Mouse (Mus musculus) left cerebral cortex, adult 9 months (tissue): ENCODE data around the gene Prmt1.
A peak's percentile ranks its signal among the peaks of the same experiment; 100 is the strongest.

Source experiments
- DNase-seq, 2 experiments: peaks; one replicate each; pipeline ENCODE4 v3.0.0; 2022; ENCODE audit warnings: low spot score in 2 of 2

Prmt1 gene

GRCm38 (mm10) chr7:44981539-44981938 lies 4.8 kb downstream of the Prmt1 start:
- no peak for DNase-seq

- no peak for DNase-seq
These were observed 8.1 kb downstream of the Prmt1 start for GRCm38 (mm10) chr7:44978300-44978699.

GRCm38 (mm10) chr7:44975117-44975419 lies 11.3 kb downstream of the Prmt1 start:
- DNase-seq: no peak

GRCm38 (mm10) chr7:44974383-44975116 lies 11.8 kb downstream of the Prmt1 start, which contains the start of gene Cpt1c:
Gene Cpt1c, minus strand, starts transcription at chr7:44974851.
- DNase-seq: peak; percentile 66 to 93

- DNase-seq: no peak
These were observed 12.8 kb downstream of the Prmt1 start for GRCm38 (mm10) chr7:44973415-44974130.

GRCm38 (mm10) chr7:44971142-44971541 lies 15.2 kb downstream of the Prmt1 start:
- no peak for DNase-seq

- peak in 1 of 2 experiments; percentile 84 for DNase-seq
These were observed 16.1 kb downstream of the Prmt1 start for GRCm38 (mm10) chr7:44970231-44970691.

GRCm38 (mm10) chr7:44966638-44967037 lies 19.7 kb downstream of the Prmt1 start:
- no peak for DNase-seq

- no peak for DNase-seq
These were observed 20.4 kb downstream of the Prmt1 start for GRCm38 (mm10) chr7:44965975-44966374.

- DNase-seq: no peak
These were observed 21.4 kb downstream of the Prmt1 start for GRCm38 (mm10) chr7:44964990-44965389.

GRCm38 (mm10) chr7:44962831-44963230 lies 23.5 kb downstream of the Prmt1 start:
- DNase-seq: no peak

GRCm38 (mm10) chr7:44962337-44962736 lies 24.0 kb downstream of the Prmt1 start:
- DNase-seq: no peak

GRCm38 (mm10) chr7:44960512-44960910 lies 25.9 kb downstream of the Prmt1 start:
- no peak for DNase-seq

GRCm38 (mm10) chr7:44959874-44960511 lies 26.4 kb downstream of the Prmt1 start:
- DNase-seq: no peak

GRCm38 (mm10) chr7:44959281-44959680 lies 27.1 kb downstream of the Prmt1 start:
- no peak for DNase-seq

GRCm38 (mm10) chr7:44958208-44958607 lies 28.2 kb downstream of the Prmt1 start:
- DNase-seq: peak in 1 of 2 experiments; percentile 61

GRCm38 (mm10) chr7:44957183-44957835 lies 29.1 kb downstream of the Prmt1 start:
- DNase-seq: no peak

GRCm38 (mm10) chr7:44956266-44956665 lies 30.1 kb downstream of the Prmt1 start:
- no peak for DNase-seq

- no peak for DNase-seq
These were observed 30.7 kb downstream of the Prmt1 start for GRCm38 (mm10) chr7:44955628-44956027.

- DNase-seq: no peak
These were observed 32.1 kb downstream of the Prmt1 start for GRCm38 (mm10) chr7:44954091-44954885.

GRCm38 (mm10) chr7:44953561-44953960 lies 32.8 kb downstream of the Prmt1 start:
- no peak for DNase-seq
